Mouse (Mus musculus) E14TG2a.4 (cell line): ENCODE data around the gene Cd164l2.

Experiments used
- H3K27me3 ChIP-seq: 2 replicates; pipeline ENCODE4 v1.6.1; 2014; ENCODE audit warnings: low read length, control low read depth; ENCODE audit not compliant: insufficient read depth
- H3K36me3 ChIP-seq: 2 replicates; pipeline ENCODE4 v1.6.1; 2014; ENCODE audit warnings: low read length, control low read depth; ENCODE audit not compliant: insufficient read depth
- H3K4me1 ChIP-seq: replicated peaks from 2 replicates; pipeline ENCODE4 v1.6.1; 2014; ENCODE audit warnings: low read depth, low read length, control low read depth
- H3K4me3 ChIP-seq: replicated peaks from 2 replicates; pipeline ENCODE4 v1.5.1; 2014; ENCODE audit warnings: mild to moderate bottlenecking, low read length
- H3K9me3 ChIP-seq: 2 replicates; pipeline ENCODE4 v1.6.1; 2014; ENCODE audit warnings: low read length, control low read depth
- CTCF ChIP-seq: conservative IDR thresholded peaks from 2 replicates; pipeline ENCODE4 v1.5.1; 2014; ENCODE audit warnings: low read length
- NANOG ChIP-seq: IDR thresholded peaks from 2 replicates; pipeline ENCODE4 v1.6.1; 2014; ENCODE audit warnings: borderline replicate concordance, low read length, mixed read lengths
- POU5F1 ChIP-seq: IDR thresholded peaks from 2 replicates; pipeline ENCODE4 v1.6.1; 2014; ENCODE audit warnings: low read length, borderline replicate concordance

Gene Cd164l2

DNA sequence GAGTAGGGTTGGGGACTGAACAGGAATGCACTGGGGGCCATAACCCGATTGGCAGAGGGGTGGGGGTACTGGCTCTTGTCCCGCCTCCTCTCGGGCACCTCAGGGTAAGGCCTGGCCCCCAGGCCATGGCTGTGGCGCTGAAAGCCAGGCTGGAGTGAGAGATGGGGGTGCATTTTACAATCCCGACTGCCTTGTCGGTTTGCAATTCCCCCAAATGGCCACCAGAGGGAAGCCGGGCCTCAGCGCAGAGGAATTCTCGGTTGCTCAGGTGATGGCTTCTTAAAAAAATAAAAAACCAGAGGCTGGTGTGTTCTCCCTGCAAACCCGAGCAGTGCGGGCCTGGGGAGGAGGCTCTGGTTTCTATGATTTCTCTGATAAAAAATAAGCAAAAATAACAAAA is 2.6 kb upstream of the Cd164l2 start:
- TF ChIP-seq CTCF (peak; percentile 99), NANOG (no peak), POU5F1 (no peak)
- no peaks in the 10 kb centered on the region for H3K36me3 ChIP-seq
- no peaks in the 10 kb centered on the region for H3K9me3 ChIP-seq
- no peak overlapping the region for H3K4me3 ChIP-seq
- H3K4me1 ChIP-seq, result peaks cover 44% of the 10 kb centered on the region
- peaks cover 46% of the 10 kb centered on the region for H3K27me3 ChIP-seq

DNA sequence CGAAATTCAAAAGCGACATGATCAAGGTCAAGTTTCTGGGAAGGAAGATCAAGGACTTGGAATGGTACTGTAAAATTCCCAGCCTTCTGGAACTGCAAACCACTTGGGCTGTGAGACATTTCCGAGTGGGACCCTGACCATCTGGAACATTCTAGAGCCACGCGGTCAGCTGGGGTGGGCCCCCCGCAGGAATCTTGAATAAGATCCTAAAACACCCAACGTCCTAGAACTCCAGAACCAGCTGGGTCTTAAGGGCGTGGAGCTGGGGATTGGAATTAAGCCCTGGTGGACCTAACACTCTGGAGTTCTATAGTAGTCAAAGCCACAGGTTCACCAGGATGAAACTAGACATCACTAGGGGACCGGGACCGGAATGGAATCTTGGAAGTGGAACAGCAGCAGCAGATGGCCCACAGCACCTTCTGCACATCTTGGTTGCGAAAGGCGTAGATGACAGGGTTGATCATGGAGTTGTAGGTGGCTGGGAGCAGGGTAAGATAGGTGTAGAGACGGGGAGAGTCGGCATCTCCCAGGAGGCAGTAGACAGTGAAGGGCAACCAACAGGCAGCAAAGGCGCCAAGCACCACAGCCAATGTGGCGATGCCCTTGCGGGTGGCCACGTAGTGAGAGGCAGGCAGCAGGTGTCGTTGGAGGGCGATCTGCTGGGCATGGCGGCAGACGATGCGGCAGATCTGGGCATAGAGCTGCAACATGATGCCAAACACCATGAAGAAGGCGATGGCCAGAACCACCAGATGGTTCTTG is 1.7 kb upstream of the Cd164l2 start:
- TF ChIP-seq CTCF (no peak), POU5F1 (no peak), NANOG (no peak)
- peaks cover 35% of the 10 kb centered on the region for H3K4me1 ChIP-seq
- no peaks in the 10 kb centered on the region for H3K36me3 ChIP-seq
- no peaks in the 10 kb centered on the region for H3K9me3 ChIP-seq
- H3K27me3 ChIP-seq, result peaks cover 46% of the 10 kb centered on the region
- no peak overlapping the region for H3K4me3 ChIP-seq

GRCm38 (mm10) chr4:133210788-133211390 is 1.0 kb upstream of the Cd164l2 start:
- TF ChIP-seq POU5F1 (no peak), CTCF (no peak), NANOG (no peak)
- H3K4me3 ChIP-seq, result no peak overlapping the region

DNA sequence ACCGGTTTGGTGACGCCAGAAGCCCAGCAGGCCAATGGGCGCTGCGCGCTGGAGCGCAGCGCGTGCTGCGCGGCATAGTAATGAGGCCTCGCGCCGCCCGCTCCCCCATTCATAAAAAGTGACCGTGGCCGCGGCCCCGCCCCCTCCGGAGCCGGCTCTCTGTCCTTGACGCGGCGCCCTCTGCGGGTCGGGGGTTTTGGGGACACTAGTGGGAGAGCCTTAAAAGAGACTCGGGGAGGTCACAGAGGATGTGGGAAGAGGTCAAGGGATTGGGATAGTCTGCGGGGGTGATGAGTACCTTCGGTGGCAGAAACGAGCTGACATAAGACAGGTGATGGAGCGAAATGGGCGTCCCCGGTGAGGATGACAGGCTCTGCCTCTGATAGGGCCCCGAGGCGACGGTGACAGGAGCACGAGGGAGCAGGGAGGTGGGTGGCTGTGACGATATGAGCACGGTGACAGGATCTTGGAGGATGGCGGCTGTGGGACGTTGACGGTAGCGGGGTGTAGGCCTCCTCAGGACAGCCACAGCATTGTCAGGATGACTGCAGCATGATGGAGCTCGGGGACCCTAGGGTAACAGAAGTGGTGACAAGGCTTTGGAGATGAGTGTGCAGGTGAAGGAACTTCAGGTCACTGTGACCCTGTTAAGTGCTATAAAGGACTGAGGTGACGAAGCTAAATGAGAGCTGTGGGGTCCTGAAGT is 784 bp downstream of the Cd164l2 start:
- TF ChIP-seq NANOG (no peak), CTCF (no peak), POU5F1 (no peak)
- H3K36me3 ChIP-seq, result no peaks in the 10 kb centered on the region
- H3K4me3 ChIP-seq, result peak overlapping the region; percentile 90
- H3K4me1 ChIP-seq, result peaks cover 36% of the 10 kb centered on the region
- H3K27me3 ChIP-seq, result peaks cover 56% of the 10 kb centered on the region
- no peaks in the 10 kb centered on the region for H3K9me3 ChIP-seq

More at GRCm38 (mm10) chr4:133210788-133211390, 1.0 kb upstream of the Cd164l2 start:
- Histone ChIP-seq H3K4me1 (peaks cover 35% of the 10 kb centered on the region), H3K36me3 (no peaks in the 10 kb centered on the region), H3K9me3 (no peaks in the 10 kb centered on the region), H3K27me3 (peaks cover 46% of the 10 kb centered on the region)

DNA sequence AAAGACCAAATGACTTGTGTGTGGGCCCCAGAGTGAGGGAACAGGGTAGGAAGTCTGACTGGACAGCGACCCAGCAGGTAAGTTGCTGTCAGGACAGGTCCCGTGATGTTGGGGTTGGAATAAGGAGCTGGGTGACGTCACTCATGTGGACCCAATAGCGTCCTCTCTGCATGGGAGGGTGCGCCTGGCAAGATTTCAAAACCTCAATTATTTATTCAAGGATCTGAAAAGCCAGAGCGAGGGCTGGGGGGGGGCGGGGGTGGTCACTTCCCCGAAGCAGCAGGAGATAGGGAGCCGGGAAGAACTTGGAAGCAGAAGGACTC is 1.3 kb downstream of the Cd164l2 start:
- no peaks in the 10 kb centered on the region for H3K36me3 ChIP-seq
- TF ChIP-seq NANOG (no peak), POU5F1 (no peak), CTCF (no peak)
- H3K27me3 ChIP-seq, result peaks cover 55% of the 10 kb centered on the region
- 0 out of 2 replicates have a peak overlapping the region, but pooled peaks have one; percentile 90 for H3K4me3 ChIP-seq
- no peaks in the 10 kb centered on the region for H3K9me3 ChIP-seq
- H3K4me1 ChIP-seq, result peaks cover 40% of the 10 kb centered on the region

DNA sequence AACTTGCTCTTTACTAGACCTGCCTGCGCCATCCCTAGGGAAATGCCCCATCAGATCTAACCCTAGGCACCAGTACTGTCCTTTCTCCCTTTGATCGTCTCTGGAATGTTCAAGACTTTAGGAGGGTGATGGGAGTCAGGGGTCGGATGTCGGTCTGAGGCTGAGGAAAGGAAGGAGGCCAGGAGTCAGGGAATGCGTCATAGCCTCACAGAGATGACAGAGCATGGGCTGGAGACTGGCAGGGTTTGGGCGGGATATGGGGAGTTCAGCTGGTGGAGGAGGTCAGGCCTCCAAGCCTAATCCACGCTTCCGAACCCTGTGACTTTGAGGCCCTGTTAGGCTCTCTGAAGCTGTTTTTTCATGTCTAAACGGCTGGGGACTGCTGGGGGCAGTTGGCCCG is 1.7 kb downstream of the Cd164l2 start:
- TF ChIP-seq CTCF (no peak), POU5F1 (no peak), NANOG (no peak)
- H3K9me3 ChIP-seq, result no peaks in the 10 kb centered on the region
- 0 out of 2 replicates have a peak overlapping the region, but pooled peaks have one; percentile 29 for H3K4me3 ChIP-seq
- H3K27me3 ChIP-seq, result peaks cover 53% of the 10 kb centered on the region
- peaks cover 40% of the 10 kb centered on the region for H3K4me1 ChIP-seq
- H3K36me3 ChIP-seq, result no peaks in the 10 kb centered on the region

- Histone ChIP-seq H3K9me3 (no peaks in the 10 kb centered on the region), H3K27me3 (peaks cover 48% of the 10 kb centered on the region), H3K36me3 (no peaks in the 10 kb centered on the region), H3K4me1 (peaks cover 39% of the 10 kb centered on the region), H3K4me3 (no peak overlapping the region)
- TF ChIP-seq POU5F1 (no peak), CTCF (peak; percentile 98)
Measured at GRCm38 (mm10) chr4:133217641-133218040, 5.7 kb downstream of the Cd164l2 start.

DNA sequence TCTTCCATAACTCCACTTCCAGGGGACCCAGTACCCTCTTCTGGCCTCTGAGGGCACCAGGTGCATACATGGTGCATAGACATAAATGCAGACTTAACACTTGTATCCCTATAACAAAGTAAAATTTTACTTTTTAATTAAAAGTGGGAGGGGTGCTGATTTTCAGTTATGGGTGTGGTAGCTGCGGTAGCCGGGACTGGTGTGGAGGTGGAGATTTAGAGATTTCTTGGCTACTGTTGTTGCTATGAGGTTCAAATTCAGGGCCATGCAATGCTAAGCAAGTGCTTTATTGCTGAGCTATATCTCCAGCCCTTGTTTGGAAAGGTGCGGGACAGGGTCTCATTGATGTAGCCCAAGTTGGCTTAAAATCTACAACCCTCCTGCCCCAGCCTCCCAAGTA is 6.8 kb downstream of the Cd164l2 start:
- no peaks in the 10 kb centered on the region for H3K9me3 ChIP-seq
- no peak overlapping the region for H3K4me3 ChIP-seq
- no peaks in the 10 kb centered on the region for H3K36me3 ChIP-seq
- H3K4me1 ChIP-seq, result peaks cover 39% of the 10 kb centered on the region
- peaks cover 42% of the 10 kb centered on the region for H3K27me3 ChIP-seq
- TF ChIP-seq POU5F1 (no peak), NANOG (no peak), CTCF (no peak)
